Mouse (Mus musculus) ovary, adult 18-20 months (tissue): ENCODE measurements around the gene Gm11555.
"Not testable (repeated sequence)": the region's sequence is repeated elsewhere in the genome, so short reads cannot be mapped to it uniquely, and the experiment has no call there.

Experiments
- DNase-seq: peaks from one replicate; pipeline ENCODE4 v3.0.0; 2022; ENCODE audit warnings: low spot score, mixed read lengths

Gene Gm11555

DNA sequence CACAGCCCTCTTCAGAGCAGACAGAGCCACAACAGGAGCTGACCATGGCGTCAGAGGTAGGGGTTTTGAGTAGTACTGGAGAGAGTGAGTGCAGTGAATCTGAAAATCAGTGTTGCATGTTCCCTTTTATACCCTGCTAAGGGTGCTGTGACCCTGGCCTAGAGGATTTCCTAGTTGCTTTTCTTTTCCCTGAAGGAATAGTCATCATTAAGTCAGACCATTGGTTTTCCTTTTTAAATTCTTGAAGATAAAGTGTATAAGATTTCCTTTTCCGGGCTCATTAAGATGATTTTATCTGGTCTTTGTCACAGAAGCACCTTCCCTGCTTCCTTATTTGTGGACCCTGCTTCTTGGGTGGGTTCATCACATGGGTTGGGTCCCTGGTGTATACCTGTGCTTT, at the start of gene Gm11555:
Gm11555 (minus strand) TSS at position 101 of the 400 bp plus-strand sequence.
- DNase-seq: no peak

DNA sequence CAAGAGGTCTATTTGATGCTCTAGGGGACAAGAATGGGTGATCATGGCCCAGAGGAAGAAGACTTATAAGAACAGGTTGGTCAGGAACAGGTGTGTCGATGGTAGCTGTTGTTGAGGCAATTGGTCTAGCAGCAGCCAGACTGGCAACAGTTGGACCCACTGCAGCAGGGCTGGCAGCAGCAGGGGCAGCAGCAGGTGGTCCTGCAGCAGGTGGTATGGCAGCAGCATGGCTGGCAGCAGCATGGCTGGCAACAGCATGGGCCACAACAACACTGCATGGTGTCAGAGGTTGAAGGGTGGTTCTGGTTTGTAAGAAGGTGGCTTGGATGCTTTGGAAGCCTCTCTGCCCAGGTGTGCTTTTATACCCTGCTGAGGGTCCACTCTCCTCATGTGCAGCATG, 40.4 kb upstream of the Gm11555 start, which contains the start of gene Gm14190:
Gm14190 (minus strand) TSS at position 278 of the 400 bp plus-strand sequence.
- no peak for DNase-seq

DNA sequence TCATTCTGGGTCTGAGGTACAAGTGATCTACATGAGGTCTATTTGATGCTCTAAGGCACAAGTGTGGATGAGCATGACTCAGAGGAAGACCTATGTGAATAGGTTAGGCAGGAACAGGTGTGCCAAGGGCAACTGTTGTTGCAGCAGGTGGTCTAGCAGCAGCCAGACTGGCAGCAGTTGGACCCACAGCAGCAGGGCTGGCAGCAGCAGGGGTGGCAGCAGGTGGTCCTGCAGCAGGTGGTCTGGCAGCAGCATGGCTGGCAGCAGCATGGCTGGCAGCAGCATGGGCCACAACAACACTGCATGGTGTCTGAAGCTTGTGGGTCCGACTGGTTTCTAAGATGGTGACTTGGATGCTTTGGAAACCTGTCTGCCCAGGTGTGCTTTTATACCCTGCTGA, 35.2 kb upstream of the Gm11555 start:
- DNase-seq: not testable (repeated sequence)

DNA sequence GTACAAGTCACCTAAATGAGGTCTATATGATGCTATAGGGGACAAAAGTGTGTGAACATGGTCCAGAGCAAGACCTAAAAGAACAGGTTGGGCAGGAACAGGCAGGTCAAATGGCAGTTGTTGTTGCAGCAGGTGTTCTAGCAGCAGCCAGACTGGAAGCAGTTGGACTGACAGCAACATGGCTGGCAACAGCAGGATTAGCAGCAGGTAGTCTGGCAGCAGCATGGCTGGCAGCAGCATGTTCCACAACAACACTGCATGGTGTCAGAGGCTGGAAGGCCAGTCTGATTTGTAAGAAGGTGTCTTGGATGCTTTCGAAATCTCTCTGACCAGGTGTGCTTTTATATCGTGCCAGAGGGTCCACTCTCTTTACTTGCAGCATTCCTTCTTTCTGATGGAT, 33.4 kb upstream of the Gm11555 start:
- DNase-seq: no peak

DNA sequence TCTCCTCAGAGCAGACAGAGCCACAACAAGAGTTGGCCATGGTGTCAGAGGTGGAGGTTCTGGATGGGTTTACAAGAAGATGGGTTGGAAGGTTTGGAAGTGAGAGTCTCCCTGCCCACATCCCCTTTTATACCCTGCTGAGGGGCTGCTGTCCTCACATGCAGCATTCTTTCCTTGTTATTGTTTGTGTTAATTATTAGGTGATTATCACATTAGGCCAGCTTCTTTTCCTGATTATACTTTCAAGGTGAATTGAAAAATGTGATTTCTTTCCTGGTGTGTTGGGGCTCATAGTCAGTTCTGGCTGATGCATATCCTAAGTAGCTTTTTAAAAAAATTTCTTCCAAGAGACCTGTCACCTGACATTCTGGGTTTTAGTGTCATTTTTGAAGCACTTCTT, 15.8 kb upstream of the Gm11555 start, which contains the start of gene Krtap4-6:
Krtap4-6 (minus strand) TSS at position 101 of the 400 bp plus-strand sequence.
- DNase-seq: no peak

DNA sequence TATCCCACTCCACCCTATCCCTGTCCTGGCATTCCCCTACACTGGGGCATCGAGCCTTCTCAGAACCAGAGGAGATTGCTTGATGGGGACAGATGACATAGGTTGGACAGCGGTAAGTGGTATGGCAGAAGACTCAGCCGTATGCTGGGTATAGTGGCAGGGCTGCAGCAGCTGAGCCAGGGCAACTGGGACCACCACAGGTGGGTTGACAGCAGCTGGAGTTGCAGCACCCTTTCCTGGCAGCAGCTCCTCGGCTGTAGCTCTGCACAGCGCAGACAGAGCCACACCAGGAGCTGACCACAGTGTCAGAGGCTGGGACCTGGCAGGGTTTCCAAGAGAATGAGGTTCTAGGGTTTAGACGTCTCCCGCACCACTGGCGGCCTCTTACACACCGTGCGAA, 12.8 kb upstream of the Gm11555 start:
- no peak for DNase-seq

DNA sequence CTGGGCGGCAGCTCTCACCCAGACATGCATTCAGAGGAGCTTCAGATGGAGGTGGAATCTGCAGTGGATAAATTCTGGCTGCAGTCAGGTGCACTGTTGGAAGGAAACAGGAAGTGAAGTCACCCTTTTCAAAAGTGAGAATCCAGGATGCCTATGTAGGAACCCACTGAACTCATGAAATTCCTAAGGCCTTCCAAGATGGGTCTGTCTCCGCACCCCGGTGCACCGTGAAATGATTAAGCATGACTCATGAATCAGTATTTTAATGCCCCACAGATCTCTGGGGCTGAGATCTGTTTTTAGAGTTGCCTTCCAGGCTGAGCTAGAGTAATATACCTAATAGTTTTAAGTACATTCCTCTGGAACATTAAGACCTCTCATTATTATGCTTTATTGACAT, 9.2 kb upstream of the Gm11555 start:
- no peak for DNase-seq

DNA sequence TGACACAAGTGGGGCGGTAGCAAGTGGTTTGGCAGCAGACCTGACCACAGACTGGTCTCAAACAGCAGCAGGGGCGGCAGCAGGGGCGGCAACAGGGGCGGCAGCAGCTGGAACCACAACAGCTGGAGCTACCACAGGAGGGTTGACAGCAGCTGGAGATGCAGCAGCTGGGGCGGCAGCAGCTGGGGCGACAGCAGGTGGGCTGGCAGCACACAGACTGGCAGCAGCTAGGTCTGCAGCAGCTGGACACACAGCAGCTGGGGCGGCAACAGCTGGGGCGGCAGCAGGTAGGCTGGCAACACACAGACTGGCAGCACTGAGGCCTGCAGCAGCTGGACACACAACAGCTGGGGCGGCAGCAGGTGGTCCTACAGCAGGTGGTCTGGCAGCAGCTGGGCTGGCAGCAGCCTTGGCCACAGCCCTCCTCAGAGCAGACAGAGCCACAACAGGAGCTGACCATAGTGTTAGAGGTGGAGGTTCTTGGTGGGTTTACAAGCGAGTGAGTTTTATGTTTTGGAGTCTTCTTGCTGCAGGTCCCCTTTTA, 8.5 kb upstream of the Gm11555 start, which contains the start of gene Gm11563:
Gm11563 (minus strand) TSS at position 494 of the 544 bp plus-strand sequence.
- not testable (repeated sequence) for DNase-seq

DNA sequence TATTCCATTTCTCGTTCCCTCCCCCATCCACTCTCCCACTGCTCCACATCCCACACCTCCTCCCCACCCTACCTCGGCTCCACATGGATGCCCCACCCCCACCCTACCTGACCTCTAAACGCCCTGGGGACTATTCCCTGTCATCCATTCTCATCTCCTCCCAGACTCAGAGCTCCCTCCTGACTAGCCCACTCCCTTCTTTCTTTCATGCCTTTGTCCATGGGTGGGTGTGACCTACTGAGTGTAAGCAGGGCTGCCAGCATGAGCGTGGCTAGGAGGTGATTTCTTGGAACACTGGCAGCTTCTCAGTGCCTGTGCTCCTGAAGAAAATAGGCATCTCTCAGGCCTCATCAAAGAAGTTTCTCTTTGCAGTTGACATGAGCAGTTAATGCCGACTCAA, 7.0 kb upstream of the Gm11555 start:
- no peak for DNase-seq

DNA sequence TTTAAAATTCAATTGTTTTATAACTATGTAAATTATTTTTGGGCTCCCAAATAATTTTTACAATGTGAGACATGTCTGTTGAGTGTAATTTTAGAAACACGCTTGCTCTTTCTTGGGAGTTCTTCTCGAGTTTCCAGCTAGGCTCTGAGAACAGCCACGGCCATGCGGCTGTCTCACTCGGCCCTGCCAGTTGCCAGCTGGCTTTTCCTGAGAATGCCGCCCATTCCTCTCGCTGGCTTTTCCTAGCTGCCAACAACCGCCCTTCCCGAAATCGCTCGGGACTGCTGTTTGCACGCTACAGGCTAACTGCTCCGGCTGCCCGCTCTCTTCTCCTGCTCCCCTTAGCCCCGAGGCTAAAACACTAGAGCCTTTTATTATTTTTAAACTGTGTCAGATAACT, 3.6 kb downstream of the Gm11555 start:
- no peak for DNase-seq

DNA sequence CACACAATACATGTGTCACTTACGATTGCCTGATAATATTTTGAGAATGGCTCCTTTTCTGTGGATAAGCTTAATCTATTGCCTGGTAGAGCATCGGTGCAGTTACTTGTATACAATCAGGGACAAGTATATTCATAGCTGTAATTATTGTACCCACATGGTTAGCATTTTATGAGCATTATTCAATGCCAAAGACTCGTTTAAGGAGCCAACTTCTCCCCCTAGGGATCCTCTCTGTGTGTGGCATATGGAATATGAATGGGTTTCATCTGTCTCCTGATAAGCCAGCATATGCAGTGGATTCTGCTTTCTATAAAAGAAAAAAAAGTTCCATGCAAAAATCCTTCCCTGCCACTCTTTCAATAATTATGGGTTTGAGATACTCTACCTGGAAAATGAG, 5.7 kb downstream of the Gm11555 start:
- DNase-seq: no peak

DNA sequence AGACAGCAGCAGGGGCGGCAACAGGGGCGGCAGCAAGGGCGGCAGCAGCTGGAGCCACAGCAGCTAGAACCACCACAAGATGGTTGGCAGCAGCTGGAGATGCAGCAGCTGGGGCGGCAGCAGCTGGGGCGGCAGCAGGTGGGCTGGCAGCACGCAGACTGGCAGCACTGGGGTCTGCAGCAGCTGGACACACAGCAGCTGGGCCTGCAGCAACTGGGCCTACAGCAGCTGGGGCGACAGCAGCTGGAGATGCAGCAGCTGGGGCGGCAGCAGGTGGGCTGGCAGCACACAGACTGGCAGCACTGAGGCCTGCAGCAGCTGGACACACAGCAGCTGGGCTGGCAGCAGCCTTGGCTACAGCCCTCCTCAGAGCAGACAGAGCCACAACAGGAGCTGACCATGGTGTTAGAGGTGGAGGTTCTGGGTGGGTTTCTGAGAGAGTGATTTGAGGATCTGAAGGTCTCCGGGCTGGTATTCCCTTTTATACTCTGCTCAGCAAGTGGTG, 6.3 kb downstream of the Gm11555 start, which contains the start of gene Krtap4-7:
Krtap4-7 (minus strand) TSS at position 455 of the 505 bp plus-strand sequence.
- DNase-seq: not testable (repeated sequence)

DNA sequence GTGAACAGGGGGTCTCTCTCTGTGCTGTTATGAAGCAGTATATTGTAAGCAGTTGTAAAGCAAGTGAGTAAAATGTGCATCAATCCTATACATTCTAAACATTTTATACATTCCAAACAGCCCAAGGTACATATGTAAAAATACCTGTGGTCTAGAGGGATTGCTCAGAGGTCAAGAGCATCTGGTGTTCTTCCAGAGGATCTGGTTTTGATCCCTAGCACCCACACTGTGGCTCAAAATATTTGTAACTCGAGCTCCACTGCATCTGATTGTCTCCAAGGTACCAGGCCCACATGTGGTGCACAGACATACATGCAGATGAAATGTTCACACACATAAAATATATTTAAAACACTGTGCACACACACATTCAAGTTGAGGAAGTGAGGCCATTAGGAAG, 9.1 kb downstream of the Gm11555 start:
- DNase-seq: no peak

DNA sequence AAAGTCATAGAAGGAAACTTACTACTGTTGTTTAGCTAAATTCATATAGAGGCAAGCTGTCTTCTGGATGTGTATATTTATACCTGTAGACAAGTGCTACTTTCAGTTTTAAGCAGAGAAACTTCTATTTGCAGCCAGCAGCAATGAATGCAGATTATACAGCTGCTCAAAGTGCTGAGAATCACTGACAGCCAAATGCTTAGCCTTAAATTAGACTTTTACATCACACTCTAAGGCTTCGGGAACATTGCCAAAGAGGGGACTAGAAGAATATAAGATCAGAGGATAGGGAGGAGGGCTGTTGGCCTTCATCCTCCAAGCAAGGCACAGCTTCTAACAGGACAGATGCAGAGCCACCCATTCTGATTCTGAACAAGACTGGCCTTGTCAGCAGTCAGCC, 12.9 kb downstream of the Gm11555 start:
- no peak for DNase-seq

DNA sequence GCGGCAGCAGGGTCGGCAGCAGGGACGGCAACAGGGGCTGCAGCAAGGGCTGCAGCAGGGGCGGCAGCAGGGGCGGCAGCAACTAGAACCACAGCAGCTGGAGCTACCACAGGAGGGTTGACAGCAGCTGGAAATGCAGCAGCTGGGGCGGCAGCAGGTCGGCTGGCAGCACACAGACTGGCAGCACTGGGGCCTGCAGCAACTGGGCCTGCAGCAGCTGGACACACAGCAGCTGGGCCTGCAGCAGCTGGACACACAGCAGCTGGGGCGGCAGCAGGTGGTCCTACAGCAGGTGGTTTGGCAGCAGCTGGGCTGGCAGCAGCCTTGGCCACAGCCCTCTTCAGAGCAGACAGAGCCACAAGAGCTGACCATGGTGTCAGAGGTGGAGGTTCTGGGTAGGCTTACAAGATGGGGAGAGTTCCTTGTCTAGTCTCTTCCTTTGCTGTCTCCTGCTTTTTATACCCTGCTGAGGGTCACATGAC, 15.3 kb downstream of the Gm11555 start, which contains the start of gene Krtap4-2:
Krtap4-2 (minus strand) TSS at position 432 of the 482 bp plus-strand sequence.
- DNase-seq: no peak

DNA sequence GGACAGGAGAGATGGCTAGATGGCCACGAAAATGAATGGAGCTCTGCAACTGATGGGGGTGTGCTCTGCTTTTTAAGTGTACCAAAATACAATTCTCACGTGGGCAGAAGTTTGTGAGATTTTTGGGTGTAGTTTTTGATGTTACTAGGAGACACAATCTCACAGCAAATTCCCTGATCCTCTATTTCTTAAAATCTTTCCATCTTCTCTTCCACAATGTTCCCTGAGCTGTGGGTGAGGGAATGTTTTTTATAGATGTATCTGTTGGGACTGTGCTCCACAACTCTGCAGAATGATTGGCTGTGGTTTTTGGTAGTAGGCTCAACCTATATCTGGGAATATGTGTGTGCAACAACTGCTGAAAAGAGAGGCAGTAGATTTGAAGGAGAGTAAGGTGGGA, 16.7 kb downstream of the Gm11555 start:
- no peak for DNase-seq

DNA sequence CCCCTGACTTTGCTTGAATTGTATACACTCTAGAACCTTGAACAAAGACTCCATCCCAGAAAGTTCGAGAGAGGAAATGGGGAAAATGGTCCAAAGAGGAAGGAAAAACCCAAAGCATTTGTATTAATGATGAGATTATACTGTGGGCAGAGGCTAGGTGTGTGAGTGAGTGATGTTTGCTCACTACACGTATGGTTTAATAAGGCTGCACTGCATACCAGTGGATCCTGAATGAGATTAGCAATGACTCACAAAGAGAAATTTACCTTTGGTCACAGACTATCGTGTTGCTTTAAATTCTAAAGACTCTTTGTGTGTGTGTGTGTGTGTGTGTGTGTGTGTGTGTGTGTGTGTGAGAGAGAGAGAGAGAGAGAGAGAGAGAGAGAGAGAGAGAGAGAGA, 19.1 kb downstream of the Gm11555 start:
- no peak for DNase-seq

DNA sequence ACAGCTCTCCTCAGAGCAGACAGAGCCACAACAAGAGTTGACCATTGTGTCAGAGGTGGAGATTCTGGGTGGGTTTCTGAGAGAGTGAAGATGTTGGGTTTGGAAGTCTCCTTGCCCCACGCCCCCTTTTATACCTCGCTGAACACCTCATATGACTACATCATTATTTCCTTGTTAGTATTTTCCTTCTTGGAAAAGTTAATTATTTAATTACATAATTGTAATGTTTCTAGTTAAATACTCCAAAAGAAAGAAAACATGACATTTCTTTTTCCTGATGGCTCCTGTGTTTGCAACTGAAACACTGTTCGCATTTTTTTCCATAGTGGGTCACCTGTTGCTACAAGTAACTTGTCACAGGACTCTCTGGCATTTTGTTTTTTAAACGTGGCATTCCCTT, 21.9 kb downstream of the Gm11555 start, which contains the start of gene Krtap4-1:
Krtap4-1 (minus strand) TSS at position 101 of the 400 bp plus-strand sequence.
- DNase-seq: no peak

DNA sequence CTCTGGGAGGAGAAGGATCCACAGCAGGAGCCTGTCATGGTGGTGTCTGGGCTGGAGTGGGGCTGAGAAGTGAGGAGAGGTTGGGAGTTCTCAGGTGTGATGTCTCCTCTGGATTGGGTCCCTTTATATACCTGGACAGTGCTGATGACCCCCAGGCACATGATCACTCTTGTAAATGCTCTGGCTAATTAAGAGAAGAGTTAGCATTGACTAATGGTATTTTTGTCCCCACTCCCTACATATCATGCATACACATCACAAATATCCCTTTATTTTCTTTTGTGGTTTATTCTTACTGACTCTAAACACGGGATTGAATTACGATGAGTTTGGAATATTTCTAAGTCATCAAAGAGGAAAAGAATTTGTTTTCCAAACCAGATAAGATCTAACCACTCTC, 29.7 kb downstream of the Gm11555 start, which contains the start of gene Gm11562:
Gm11562 (minus strand) TSS at position 101 of the 400 bp plus-strand sequence.
- DNase-seq: no peak

DNA sequence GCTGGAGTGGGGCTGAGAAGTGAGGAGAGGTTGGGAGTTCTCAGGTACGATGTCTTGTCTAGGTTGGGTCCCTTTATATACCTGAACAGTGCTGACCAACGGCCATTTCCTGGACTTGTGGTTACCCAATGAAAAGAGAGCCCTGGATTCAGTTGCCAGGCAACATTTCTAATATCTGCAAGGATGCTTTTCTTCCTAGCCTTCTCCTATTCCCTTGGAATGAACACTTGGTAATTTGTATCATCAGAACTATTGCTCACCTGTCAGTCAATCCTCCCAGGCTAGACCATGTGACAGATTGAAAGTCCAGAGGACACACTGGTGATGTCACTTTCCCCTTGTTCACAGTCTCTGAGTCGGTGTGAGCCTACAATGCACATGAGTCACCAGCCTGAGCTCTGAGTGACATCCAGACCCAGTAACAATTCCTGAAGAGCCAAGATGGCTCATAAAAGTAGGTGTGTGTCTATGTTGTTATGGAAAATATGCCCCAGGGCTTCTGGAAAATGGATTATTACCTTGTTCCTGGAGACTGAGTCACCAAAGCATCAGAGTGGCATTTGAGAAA, 35.2 kb downstream of the Gm11555 start, which contains the start of gene Krtap2-4:
Krtap2-4 (minus strand) TSS at position 51 of the 568 bp plus-strand sequence.
- no peak for DNase-seq

DNA sequence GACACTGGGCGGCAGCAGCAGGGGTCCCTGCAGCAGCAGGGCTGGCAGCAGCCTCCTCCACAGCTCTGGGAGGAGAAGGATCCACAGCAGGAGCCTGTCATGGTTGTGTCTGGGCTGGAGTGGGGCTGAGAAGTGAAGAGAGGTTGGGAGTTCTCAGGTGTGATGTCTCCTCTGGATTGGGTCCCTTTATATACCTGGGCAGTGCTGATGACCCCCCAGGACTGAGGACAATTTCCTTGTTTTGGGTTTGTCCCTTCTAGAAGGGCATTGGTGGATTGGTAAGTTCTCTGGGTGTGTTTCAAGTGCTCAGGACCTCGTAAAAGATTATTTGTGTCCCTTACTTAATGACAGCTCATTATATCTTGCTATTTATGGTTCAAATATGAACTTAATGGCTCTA, 39.9 kb downstream of the Gm11555 start, which contains the start of gene Gm11937:
Gm11937 (minus strand) TSS at position 101 of the 400 bp plus-strand sequence.
- not testable (repeated sequence) for DNase-seq

DNA sequence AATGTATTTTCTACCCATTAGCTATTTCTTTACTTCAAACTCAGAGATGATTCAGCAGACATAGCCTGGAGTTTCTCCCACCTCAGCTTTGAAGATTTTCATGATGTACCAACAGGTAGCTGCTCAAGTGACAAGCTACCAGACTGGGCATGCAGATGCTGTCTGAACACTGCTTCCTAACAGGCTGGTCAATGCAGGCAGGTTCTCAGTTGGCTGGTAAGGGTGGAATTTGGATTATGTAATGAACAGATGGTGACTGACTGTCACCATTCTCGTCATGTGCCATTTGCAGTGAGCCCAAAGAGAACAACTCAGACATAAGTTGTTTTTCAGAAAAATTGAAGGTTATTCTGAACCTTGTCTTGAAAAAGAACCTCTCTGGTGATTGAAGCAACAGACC, 40.9 kb downstream of the Gm11555 start:
- DNase-seq: no peak

DNA sequence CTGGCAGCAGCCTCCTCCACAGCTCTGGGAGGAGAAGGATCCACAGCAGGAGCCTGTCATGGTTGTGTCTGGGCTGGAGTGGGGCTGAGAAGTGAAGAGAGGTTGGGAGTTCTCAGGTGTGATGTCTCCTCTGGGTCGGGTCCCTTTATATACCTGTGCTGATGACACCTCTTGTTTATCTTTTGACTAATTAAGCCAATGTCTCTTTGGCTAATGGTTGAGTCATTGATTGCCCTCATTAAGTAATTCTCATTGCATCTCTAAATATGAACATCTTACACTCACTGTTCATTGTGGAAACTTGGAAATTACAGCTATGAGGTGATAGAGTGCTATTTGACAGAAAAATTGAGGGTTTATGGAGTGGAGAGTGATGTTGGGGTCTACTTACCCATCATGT, 46.8 kb downstream of the Gm11555 start, which contains the start of gene Gm11938:
Gm11938 (minus strand) TSS at position 101 of the 400 bp plus-strand sequence.
- not testable (repeated sequence) for DNase-seq
